Mouse (Mus musculus) forebrain, embryonic 13.5 days (tissue): ENCODE measurements at regions not wholly inside any gene's neighbourhood (a gene's known extent, or its start where the extent isn't known, plus 50 kb on each side); places are given as distances from the start of the nearest gene placed in this dataset.

Experiments
- ATAC-seq: fragments of 200-750 bp; cut with Nextera tagmentation; 2 replicates; pipeline ENCODE4 v1.8.0; 2017
- H3K27ac ChIP-seq: fragments of 300-500 bp; sonication (generic); 2 replicates; pipeline ENCODE4 v1.5.1; 2015; ENCODE audit warnings: inconsistent platforms, mild to moderate bottlenecking, moderate library complexity
- H3K27me3 ChIP-seq: fragments of 300-500 bp; sonication (generic); 2 replicates; pipeline ENCODE4 v1.6.1; 2015; ENCODE audit warnings: mild to moderate bottlenecking, inconsistent platforms
- H3K36me3 ChIP-seq: fragments of 300-500 bp; sonication (generic); 2 replicates; pipeline ENCODE4 v1.6.1; 2015; ENCODE audit warnings: mild to moderate bottlenecking, inconsistent platforms; ENCODE audit not compliant: poor library complexity, severe bottlenecking
- H3K4me1 ChIP-seq: fragments of 300-500 bp; sonication (generic); 2 replicates; pipeline ENCODE4 v1.6.1; 2015; ENCODE audit warnings: inconsistent platforms
- H3K4me2 ChIP-seq: fragments of 300-500 bp; sonication (generic); 2 replicates; pipeline ENCODE4 v1.6.1; 2015; ENCODE audit warnings: inconsistent platforms, mild to moderate bottlenecking, moderate library complexity
- H3K4me3 ChIP-seq: fragments of 300-500 bp; sonication (generic); 2 replicates; pipeline ENCODE4 v1.5.1; 2015; ENCODE audit warnings: mild to moderate bottlenecking, inconsistent platforms
- H3K9ac ChIP-seq: fragments of 300-500 bp; sonication (generic); 2 replicates; pipeline ENCODE4 v1.6.1; 2015; ENCODE audit warnings: mild to moderate bottlenecking, inconsistent platforms
- H3K9me3 ChIP-seq: fragments of 300-500 bp; sonication (generic); replicated peaks from 2 replicates; pipeline ENCODE4 v1.6.1; 2016; ENCODE audit warnings: inconsistent platforms
- WGBS: fragments of 180-500 bp; shearing (Covaris S2); methylation state at CpG from one replicate; pipeline ENCODE4 v1.1.7; 2015; 5-methylcytosine and 5-hydroxymethylcytosine counted together

GRCm38 (mm10) chr4:25542136-25542535, 257.9 kb downstream of the Fut9 start:
- WGBS: 76% methylated on average over 12 of the region's 12 CpGs
- no peak overlapping the region for H3K4me2 ChIP-seq
- H3K9ac ChIP-seq: no peak overlapping the region
- no peak overlapping the region for H3K4me3 ChIP-seq
- H3K4me1 ChIP-seq: no peaks in the 10 kb centered on the region
- H3K27ac ChIP-seq: no peak overlapping the region
- H3K36me3 ChIP-seq: no peaks in the 10 kb centered on the region
- H3K27me3 ChIP-seq: no peaks in the 10 kb centered on the region
- no peaks in the 10 kb centered on the region for H3K9me3 ChIP-seq
- peak; percentile 36; the same call in 1 of the 2 replicates for ATAC-seq
